Mouse (Mus musculus) MEL (cell line): ENCODE measurements around the gene S1pr4. TPM values are rescaled to one million over a fixed set of nuclear protein-coding genes. Genes with fewer than 3 reads are reported as not detected.

Experiments used
- DNase-seq: peaks from one replicate; pipeline ENCODE4 v3.0.0; 2011; ENCODE audit warnings: low read depth, low spot score
- H3K27ac ChIP-seq: 2 replicates; pipeline ENCODE4 v1.5.1; 2012; ENCODE audit warnings: low read depth, mild to moderate bottlenecking, control low read depth, low read length, moderate library complexity; ENCODE audit not compliant: control insufficient read depth
- H3K27me3 ChIP-seq, 2 experiments: fragments of 150-350 bp in 1 of 2; sonication (generic) in 1 of 2; 2 replicates each; pipeline ENCODE4 v1.6.1; 2012; ENCODE audit warnings: low read length in 2 of 2, mild to moderate bottlenecking in 2 of 2, improper control_type of control experiment in 1 of 2, moderate library complexity in 1 of 2; ENCODE audit not compliant: insufficient read depth in 2 of 2, control insufficient read depth in 1 of 2
- H3K36me3 ChIP-seq, 2 experiments: 2 replicates each; pipeline ENCODE4 v1.6.1; 2012 to 2014; ENCODE audit warnings: low read length in 2 of 2, improper control_type of control experiment in 1 of 2, inconsistent platforms in 1 of 2, mild to moderate bottlenecking in 1 of 2; ENCODE audit not compliant: insufficient read depth in 2 of 2, control insufficient read depth in 1 of 2
- H3K4me1 ChIP-seq, 2 experiments: fragments of 150-350 bp in 1 of 2; sonication (generic) in 1 of 2; 2 replicates each; pipeline ENCODE4 v1.6.1; 2012; ENCODE audit warnings: low read length in 2 of 2, improper control_type of control experiment in 1 of 2, mild to moderate bottlenecking in 1 of 2; ENCODE audit not compliant: insufficient read depth in 2 of 2, control insufficient read depth in 1 of 2
- H3K4me3 ChIP-seq, 2 experiments: fragments of 150-350 bp in 1 of 2; sonication (generic) in 1 of 2; 2 replicates each; pipeline ENCODE4 v1.5.1; 2012; ENCODE audit warnings: low read depth in 2 of 2, low read length in 2 of 2, mild to moderate bottlenecking in 2 of 2, moderate library complexity in 2 of 2, control low read depth in 1 of 2, improper control_type of control experiment in 1 of 2; ENCODE audit not compliant: control insufficient read depth in 1 of 2, insufficient read depth in 1 of 2
- H3K79me2 ChIP-seq: 2 replicates; pipeline ENCODE4 v1.6.1; 2012; ENCODE audit warnings: mild to moderate bottlenecking, low read length, moderate library complexity; ENCODE audit not compliant: control insufficient read depth, poor library complexity, insufficient read depth
- H3K9ac ChIP-seq: 2 replicates; pipeline ENCODE4 v1.6.1; 2012; ENCODE audit warnings: low read depth, mild to moderate bottlenecking, control low read depth, low read length, moderate library complexity; ENCODE audit not compliant: control insufficient read depth, poor library complexity, severe bottlenecking
- H3K9me3 ChIP-seq: fragments of 150-350 bp; sonication (generic); replicated peaks from 2 replicates; pipeline ENCODE4 v1.6.1; 2012; ENCODE audit warnings: mild to moderate bottlenecking, low read length, improper control_type of control experiment, moderate library complexity; ENCODE audit not compliant: insufficient read depth
- BHLHE40 ChIP-seq: IDR thresholded peaks from 2 replicates; pipeline ENCODE4 v1.6.1; 2012; ENCODE audit warnings: low read depth, mild to moderate bottlenecking, inconsistent platforms, low read length, improper control_type of control experiment, borderline replicate concordance
- ELF1 ChIP-seq: IDR thresholded peaks from 2 replicates; pipeline ENCODE4 v1.6.1; 2014; ENCODE audit warnings: low read depth, mild to moderate bottlenecking, inconsistent platforms, low read length, improper control_type of control experiment, moderate library complexity
- GABPA ChIP-seq: IDR thresholded peaks from 2 replicates; pipeline ENCODE4 v1.6.1; 2012; ENCODE audit warnings: low read depth, mild to moderate bottlenecking, inconsistent platforms, low read length, improper control_type of control experiment, moderate library complexity
- KAT2A ChIP-seq: conservative IDR thresholded peaks from 2 replicates; pipeline ENCODE4 v1.6.1; 2012; ENCODE audit warnings: low read depth, low read length, improper control_type of control experiment, inconsistent platforms
- MAFK ChIP-seq: IDR thresholded peaks from 2 replicates; pipeline ENCODE4 v1.6.1; 2011; ENCODE audit warnings: low read depth, mild to moderate bottlenecking, low read length, improper control_type of control experiment, borderline replicate concordance
- MXI1 ChIP-seq: IDR thresholded peaks from 2 replicates; pipeline ENCODE4 v1.6.1; 2011; ENCODE audit warnings: mild to moderate bottlenecking, low read depth, low read length, improper control_type of control experiment
- MYB ChIP-seq: IDR thresholded peaks from 2 replicates; pipeline ENCODE4 v1.6.1; 2011; ENCODE audit warnings: mild to moderate bottlenecking, low read depth, low read length, improper control_type of control experiment
- NELFE ChIP-seq: IDR thresholded peaks from 2 replicates; pipeline ENCODE4 v1.6.1; 2011; ENCODE audit warnings: low read depth, low read length, improper control_type of control experiment
- NRF1 ChIP-seq: IDR thresholded peaks from 2 replicates; pipeline ENCODE4 v1.6.1; 2014; ENCODE audit warnings: low read depth, mild to moderate bottlenecking, inconsistent platforms, low read length, improper control_type of control experiment, moderate library complexity; ENCODE audit not compliant: poor library complexity, insufficient read depth, severe bottlenecking
- POLR2A ChIP-seq, 2 experiments: IDR thresholded peaks; 2 replicates each; pipeline ENCODE4 v1.6.1; 2011 to 2012; ENCODE audit warnings: low read length in 2 of 2, mild to moderate bottlenecking in 2 of 2, control low read depth in 1 of 2, improper control_type of control experiment in 1 of 2, low read depth in 1 of 2, moderate library complexity in 1 of 2; ENCODE audit not compliant: control insufficient read depth in 1 of 2, insufficient read depth in 1 of 2, poor library complexity in 1 of 2
- POLR2AphosphoS2 ChIP-seq: IDR thresholded peaks from 2 replicates; pipeline ENCODE4 v1.6.1; 2011; ENCODE audit warnings: low read length, improper control_type of control experiment
- RCOR1 ChIP-seq: IDR thresholded peaks from 2 replicates; pipeline ENCODE4 v1.6.1; 2012; ENCODE audit warnings: low read depth, mild to moderate bottlenecking, inconsistent platforms, low read length, improper control_type of control experiment
- SIN3A ChIP-seq: IDR thresholded peaks from 2 replicates; pipeline ENCODE4 v1.6.1; 2012; ENCODE audit warnings: low read length, improper control_type of control experiment, inconsistent platforms
- TAL1 ChIP-seq: IDR thresholded peaks from 2 replicates; pipeline ENCODE4 v1.6.1; 2012; ENCODE audit warnings: mild to moderate bottlenecking, inconsistent platforms, low read length, moderate library complexity, mixed read lengths
- TBP ChIP-seq: IDR thresholded peaks from 2 replicates; pipeline ENCODE4 v1.8.0; 2011; ENCODE audit warnings: low read depth, low read length, improper control_type of control experiment
- UBTF ChIP-seq: IDR thresholded peaks from 2 replicates; pipeline ENCODE4 v1.6.1; 2012; ENCODE audit warnings: low read depth, mild to moderate bottlenecking, inconsistent platforms, low read length, improper control_type of control experiment, moderate library complexity, borderline replicate concordance; ENCODE audit not compliant: insufficient read depth
- USF1 ChIP-seq: IDR thresholded peaks from 2 replicates; pipeline ENCODE4 v1.6.1; 2014; ENCODE audit warnings: low read depth, mild to moderate bottlenecking, inconsistent platforms, low read length, improper control_type of control experiment, moderate library complexity
- USF2 ChIP-seq, 2 experiments: IDR thresholded peaks; 2 replicates each; pipeline ENCODE4 v1.6.1; 2011 to 2012; ENCODE audit warnings: improper control_type of control experiment in 2 of 2, low read length in 2 of 2, borderline replicate concordance in 1 of 2, inconsistent platforms in 1 of 2, low read depth in 1 of 2, mild to moderate bottlenecking in 1 of 2; ENCODE audit not compliant: insufficient read depth in 1 of 2
- ZC3H11A ChIP-seq: IDR thresholded peaks from 2 replicates; pipeline ENCODE4 v1.6.1; 2012; ENCODE audit warnings: low read depth, mild to moderate bottlenecking, inconsistent platforms, low read length, improper control_type of control experiment
- ZMIZ1 ChIP-seq: IDR thresholded peaks from 2 replicates; pipeline ENCODE4 v1.6.1; 2012; ENCODE audit warnings: low read depth, mild to moderate bottlenecking, inconsistent platforms, low read length, improper control_type of control experiment, moderate library complexity
- polyA plus RNA-seq, 2 experiments: library from polyadenylated mRNA; stranded (reverse) in 1 of 2; unstranded in 1 of 2; fragments of >175 nt in 1 of 2; fragments of >200 nt in 1 of 2; gene quantifications; 2 replicates each; pipeline versions ENCODE4 v1.2.1 to v1.2.4; 2012; ENCODE audit warnings: low replicate concordance in 2 of 2, low read depth in 1 of 2; ENCODE audit not compliant: insufficient read length in 2 of 2, insufficient read depth in 1 of 2, missing spikeins in 1 of 2
- total RNA-seq: library from RNA; depleted of rRNA; stranded (reverse); fragments of 300-350 nt; gene quantifications from 2 replicates; pipeline ENCODE4 v1.2.3, GENCODE M21; 2012

The S1pr4 gene
- total and polyA plus RNA-seq, 3 experiments = 1.6 to 2.1 TPM; not detected in 1

- H3K4me1 ChIP-seq = peaks cover 4 to 19% of the 10 kb centered on the region in 2 experiments; a peak in 3 of 4 replicates
- H3K36me3 ChIP-seq = no peaks in the 10 kb centered on the region
- no peaks in the 10 kb centered on the region for H3K79me2 ChIP-seq
- H3K4me3 ChIP-seq = no peak overlapping the region
- no peak for TF ChIP-seq KAT2A
- no peak for TF ChIP-seq POLR2A (IDR thresholded peaks at IDR 0.05; ENCODE audit: control insufficient read depth in 1 of 2, insufficient read depth in 1 of 2, low read depth in 1 of 2, low read length in 2 of 2, poor library complexity in 1 of 2)
- TF ChIP-seq SIN3A = no peak
- no peak for TF ChIP-seq TAL1
- no peak for TF ChIP-seq ZC3H11A
- TF ChIP-seq NRF1 = no peak
- TF ChIP-seq RCOR1 = no peak
- no peak for TF ChIP-seq MXI1
- no peak for TF ChIP-seq USF2 (IDR thresholded peaks at IDR 0.05; ENCODE audit: borderline replicate concordance in 1 of 2, insufficient read depth in 1 of 2, low read depth in 1 of 2, low read length in 2 of 2)
- no peak for TF ChIP-seq ELF1
- TF ChIP-seq ZMIZ1 = no peak
- TF ChIP-seq UBTF = no peak
- no peak for TF ChIP-seq POLR2AphosphoS2
- TF ChIP-seq USF1 = no peak
- no peak for TF ChIP-seq MYB
- no peak for TF ChIP-seq GABPA
- no peak for TF ChIP-seq BHLHE40
- TF ChIP-seq TBP = no peak
- no peak for DNase-seq
- H3K9ac ChIP-seq = no peak overlapping the region
- H3K27me3 ChIP-seq = no peaks in the 10 kb centered on the region; a peak in 1 of 4 replicates
- no peaks in the 10 kb centered on the region for H3K9me3 ChIP-seq
- no peak overlapping the region for H3K27ac ChIP-seq
Measured at GRCm38 (mm10) chr10:81466881-81467280, 33.1 kb downstream of the S1pr4 start.

- peak; percentile 30 for DNase-seq
- Histone ChIP-seq H3K4me1 (peaks cover 6 to 24% of the 10 kb centered on the region in 2 experiments), H3K4me3 (no peak overlapping the region), H3K27ac (no peak overlapping the region), H3K79me2 (no peaks in the 10 kb centered on the region), H3K9me3 (no peaks in the 10 kb centered on the region), H3K36me3 (peaks cover 0 to 3% of the 10 kb centered on the region in 2 experiments; a peak in 2 of 4 replicates), H3K9ac (no peak overlapping the region), H3K27me3 (no peaks in the 10 kb centered on the region; a peak in 2 of 4 replicates)
- no peak for TF ChIP-seq USF2 (IDR thresholded peaks at IDR 0.05; ENCODE audit: borderline replicate concordance in 1 of 2, insufficient read depth in 1 of 2, low read depth in 1 of 2, low read length in 2 of 2)
- TF ChIP-seq NELFE = no peak
- no peak for TF ChIP-seq MAFK
- TF ChIP-seq MXI1 = no peak
Measured at GRCm38 (mm10) chr10:81466066-81466465, 33.9 kb downstream of the S1pr4 start.
